Mouse (Mus musculus) R1 (cell line): ENCODE data around the gene Dscam.

Experiments used
- DNase-seq: peaks from one replicate; pipeline ENCODE4 v3.0.0-alpha.2; 2018; ENCODE audit warnings: low read depth, low spot score

Dscam gene

GRCm38 (mm10) chr16:97170513-97171081 lies at the start of gene Dscam:
Gene Dscam, minus strand, starts transcription at chr16:97170752.
- peak; percentile 71 for DNase-seq

DNA sequence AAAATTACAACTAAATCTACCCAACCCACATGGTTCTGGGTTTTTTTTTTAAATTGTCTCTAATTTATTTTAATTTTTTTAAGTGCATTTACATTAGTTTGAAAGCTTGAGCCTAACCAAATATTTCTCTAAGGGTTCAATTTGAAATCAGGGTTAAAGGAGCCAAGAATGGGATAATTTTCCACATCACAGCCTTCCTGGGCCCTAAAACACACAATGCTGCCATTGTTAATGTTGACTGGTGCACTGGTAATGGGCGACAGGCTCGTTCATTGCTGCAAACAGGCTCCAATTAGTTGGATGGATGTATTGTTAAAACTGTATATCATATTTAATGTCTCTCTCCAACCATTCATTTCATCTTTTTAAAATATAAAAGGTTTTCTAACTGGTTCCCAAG lies 48.8 kb upstream of the Dscam start:
- DNase-seq, result no peak

GRCm38 (mm10) chr16:97209997-97210396 lies 39.4 kb upstream of the Dscam start:
- no peak for DNase-seq

GRCm38 (mm10) chr16:97208276-97208675 lies 37.7 kb upstream of the Dscam start:
- no peak for DNase-seq

- no peak for DNase-seq
These were observed 33.5 kb upstream of the Dscam start for GRCm38 (mm10) chr16:97204090-97204489.

DNA sequence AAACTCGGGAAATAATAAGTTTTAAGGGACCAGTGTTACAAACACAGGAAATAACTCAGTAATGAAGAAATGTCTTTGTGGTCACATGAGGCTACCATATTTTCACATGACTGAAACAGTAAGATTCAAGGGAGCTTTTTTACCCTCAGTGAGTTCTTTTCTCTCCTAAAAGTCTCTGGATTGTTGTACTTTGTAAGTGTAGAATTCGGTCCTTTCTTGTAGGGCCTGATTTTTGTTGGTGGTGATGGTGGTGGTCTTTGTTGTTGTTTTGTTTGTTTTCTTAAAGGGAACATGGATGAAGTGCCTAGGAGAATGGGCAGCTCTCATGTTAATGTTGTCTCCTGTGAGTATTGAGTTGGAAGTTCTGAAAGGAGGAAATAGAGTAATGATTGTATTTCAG lies 33.0 kb upstream of the Dscam start:
- no peak for DNase-seq

DNA sequence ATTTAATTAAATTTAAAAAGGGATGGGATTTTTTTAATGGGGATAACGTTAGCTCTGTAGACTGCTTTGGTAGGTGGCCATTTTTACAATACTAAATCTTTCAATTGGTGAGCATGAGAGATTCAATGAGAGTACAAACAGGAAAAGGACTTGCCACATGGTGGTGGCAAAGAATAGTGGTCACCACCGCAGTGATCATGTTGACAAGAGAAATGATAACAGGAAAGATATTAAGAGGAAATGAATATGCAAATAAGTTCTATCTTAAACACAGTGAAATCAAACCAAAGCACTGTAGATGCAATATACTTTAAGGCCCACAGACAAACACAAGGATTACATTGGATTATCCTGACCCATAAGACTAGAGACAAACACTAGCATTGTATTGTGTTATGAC lies 24.1 kb upstream of the Dscam start:
- no peak for DNase-seq

- no peak for DNase-seq
These were observed 23.6 kb upstream of the Dscam start for GRCm38 (mm10) chr16:97194179-97194578.

DNA sequence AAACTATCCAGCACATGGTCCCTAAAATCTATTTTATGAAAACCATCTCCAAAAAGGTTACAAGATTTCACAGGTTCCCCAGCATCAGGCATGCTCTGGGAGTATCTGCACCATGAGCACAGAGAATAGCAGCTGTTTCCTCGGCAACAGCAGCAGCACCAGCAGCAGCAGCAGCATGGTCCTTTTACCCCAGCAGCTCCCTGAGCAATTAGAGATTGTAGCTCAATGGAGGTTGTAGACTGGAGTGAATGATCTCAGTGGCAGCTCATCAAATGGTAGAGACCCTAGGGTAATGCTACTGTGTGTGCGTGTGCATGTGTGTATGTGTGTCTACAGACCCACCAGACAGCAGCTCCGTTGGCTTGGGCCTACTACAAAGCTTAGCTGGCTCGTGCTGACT lies 21.7 kb upstream of the Dscam start:
- DNase-seq, result no peak

GRCm38 (mm10) chr16:97190604-97191003 lies 20.1 kb upstream of the Dscam start:
- DNase-seq, result no peak

DNA sequence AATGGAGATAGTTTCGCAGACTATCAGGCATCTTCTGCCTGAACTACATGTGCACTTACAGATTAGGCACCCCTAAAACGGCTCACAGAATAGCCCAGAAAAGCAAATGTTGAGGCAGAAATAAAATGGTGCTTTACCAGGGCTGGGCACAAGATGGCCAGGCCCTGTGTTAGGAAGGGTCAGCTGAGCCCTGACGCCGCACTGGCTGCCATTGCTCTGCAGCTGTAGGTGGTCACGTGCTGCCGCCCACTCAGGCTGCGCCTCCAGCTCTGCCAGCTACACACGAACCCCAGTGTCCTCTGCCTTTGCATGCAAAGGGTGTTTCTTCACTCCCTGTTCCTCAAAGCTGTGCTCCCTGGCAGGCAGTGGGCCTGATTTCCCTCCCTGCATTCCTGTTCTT lies 948 bp upstream of the Dscam start:
- no peak for DNase-seq

GRCm38 (mm10) chr16:97169901-97170512 lies 545 bp downstream of the Dscam start:
- peak; percentile 50 for DNase-seq

- no peak for DNase-seq
These were observed 1.9 kb downstream of the Dscam start for GRCm38 (mm10) chr16:97168614-97169013.

DNA sequence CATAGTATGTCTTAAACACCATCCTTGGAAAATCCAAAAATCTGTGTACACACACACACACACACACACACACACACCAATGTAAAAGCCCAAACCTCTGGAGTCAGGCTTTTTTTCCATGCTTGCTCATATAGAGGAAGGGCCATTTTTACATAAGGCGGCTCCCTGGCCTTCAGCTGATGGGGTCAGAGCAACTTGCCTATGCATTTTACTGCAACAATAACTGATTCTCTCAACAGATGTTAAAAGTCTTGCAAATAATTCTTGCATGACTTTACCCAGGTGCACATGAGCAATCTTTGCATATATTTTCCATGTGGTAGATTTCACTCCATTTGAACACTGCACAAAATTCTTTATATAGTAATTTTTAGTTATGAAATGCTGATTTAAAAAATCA lies 2.5 kb downstream of the Dscam start:
- DNase-seq, result no peak

DNA sequence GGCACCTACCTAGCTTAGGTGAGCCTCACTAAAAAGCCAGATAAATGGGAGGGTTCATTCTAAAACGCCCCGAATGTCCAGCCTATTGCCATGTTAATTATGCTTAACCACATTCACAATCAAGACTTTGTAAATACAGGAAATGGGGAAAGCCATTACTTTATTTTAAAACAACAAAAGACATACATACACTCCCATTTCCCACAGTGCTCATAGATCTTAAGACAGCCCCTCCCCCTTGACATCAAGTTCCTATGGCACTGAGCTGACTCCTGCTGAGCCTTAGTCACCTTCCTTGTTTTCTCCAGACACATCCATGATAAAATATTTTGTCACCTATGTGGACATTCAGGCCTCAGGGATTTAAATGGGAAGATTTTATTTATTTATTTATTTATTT lies 4.4 kb downstream of the Dscam start:
- DNase-seq, result peak; percentile 67

DNA sequence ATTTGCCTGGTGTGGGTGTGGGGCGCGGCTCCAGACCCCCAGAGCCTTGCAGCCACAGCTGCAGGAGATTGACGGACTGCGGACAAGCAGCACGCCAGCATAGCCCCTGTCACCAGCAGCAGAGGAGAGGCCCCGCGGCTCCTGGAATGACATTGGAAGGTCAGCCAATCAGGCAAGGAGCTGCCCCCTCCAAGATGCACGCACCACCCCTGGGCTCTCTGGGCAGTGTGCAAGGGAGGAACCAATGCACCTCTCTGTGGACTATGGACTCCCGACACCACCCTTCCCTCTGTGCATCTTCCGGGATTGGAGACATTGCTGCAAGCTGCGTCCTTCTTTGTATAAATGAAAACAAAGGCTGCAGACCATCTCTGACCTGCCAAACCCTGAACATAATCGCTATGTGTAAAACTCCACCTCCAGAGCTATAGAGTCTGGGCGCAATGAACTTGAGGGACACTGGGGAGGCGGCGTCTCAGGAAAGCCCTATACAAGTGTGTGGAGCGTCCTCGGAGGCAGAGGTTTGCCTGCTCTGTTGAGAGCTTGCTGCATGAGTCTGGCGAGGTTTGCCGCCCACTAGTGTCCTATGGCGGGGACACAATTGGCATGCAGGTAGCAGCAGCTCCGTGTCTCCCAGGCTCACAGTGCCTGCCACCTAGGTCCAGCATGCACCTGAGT lies 5.0 kb downstream of the Dscam start:
- peak; percentile 62 for DNase-seq

- DNase-seq, result no peak
These were observed 12.3 kb downstream of the Dscam start for GRCm38 (mm10) chr16:97158279-97158678.

DNA sequence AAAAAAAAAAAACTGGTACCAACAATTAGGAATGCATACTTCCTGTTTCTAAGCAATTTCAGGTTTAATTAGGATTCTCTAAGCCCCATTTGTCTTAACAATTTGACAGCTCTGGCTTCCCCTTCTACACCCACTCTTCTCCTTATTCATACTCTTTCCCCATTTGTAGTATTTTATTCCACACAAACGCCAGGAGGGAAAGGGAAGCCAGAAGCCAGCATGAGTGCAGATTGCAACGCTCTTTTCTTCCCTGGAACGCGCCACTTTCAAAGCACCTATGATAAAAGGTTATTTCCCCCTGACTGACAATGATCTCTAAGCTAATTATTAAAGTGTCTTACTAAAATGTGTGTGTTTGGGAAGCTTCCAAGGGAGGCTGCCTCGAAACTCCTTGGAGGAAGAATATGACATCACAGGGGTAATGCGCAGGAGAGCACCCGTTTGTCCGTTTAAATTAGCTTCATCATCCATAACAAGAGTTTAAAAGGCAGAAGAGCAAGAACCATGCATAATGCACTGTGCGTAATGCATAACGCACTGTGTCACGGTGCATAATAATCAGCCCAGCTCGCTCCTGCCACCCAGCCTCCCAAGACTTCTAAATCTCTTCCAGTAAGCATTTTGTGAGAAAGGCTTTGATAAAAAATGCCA lies 25.9 kb downstream of the Dscam start:
- DNase-seq, result no peak

DNA sequence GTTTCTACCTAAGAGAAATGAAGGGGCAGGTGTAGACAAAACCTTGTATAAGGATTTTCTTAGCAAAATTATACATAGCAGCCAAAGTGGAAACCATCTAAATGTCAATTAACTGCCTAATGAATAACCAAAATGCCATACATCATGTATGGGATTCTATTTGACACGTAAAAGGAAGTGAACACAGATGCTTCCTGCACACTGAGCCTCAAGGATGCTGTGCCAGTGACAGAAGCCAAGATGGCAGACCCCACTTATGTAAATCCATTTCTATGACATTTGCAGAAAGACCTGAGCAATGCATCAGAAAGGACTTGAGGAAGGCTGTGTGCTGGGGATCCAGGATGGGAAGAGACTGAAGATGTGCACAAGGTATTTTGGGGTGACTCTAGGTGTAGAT lies 28.6 kb downstream of the Dscam start:
- no peak for DNase-seq

DNA sequence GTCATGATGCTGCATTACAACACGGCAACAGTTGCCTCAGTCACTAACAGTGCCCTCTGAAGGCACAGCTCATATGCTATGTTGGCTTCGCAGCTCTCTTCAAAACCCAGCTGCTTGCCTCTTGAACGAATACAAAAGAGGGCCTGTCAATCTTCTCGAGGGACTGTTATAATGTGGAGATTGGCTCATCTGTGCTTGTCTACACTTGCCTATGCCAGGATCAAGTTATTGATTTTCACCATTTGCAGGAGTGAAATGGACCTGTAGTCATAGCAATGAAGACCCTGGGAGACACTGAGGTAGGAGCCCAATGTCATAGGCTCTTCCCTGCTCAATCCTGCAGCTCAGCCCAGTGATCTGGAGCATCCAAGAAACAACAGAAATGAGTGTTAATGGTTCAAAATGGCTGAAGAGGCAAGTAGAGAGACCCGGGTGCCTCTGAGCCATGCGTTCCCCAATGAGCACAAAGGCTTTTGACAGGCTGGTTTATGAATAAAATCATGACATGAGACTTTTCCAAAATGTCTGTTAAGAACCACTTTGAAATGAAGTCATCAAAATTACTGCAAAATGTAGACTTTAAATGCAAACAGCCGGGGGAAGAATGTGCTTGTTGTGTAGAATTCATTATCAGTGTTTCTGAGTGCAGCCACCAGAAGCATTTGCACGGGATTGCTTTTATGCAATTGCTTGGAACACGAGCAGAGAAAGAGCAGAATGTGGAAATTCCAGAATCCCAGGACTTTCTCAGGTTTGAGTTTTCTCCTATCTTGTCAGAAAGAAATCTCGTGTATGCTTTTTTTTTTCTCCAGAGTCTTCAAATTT lies 35.3 kb downstream of the Dscam start:
- DNase-seq, result no peak

- DNase-seq, result no peak
These were observed 43.3 kb downstream of the Dscam start for GRCm38 (mm10) chr16:97127296-97127695.

DNA sequence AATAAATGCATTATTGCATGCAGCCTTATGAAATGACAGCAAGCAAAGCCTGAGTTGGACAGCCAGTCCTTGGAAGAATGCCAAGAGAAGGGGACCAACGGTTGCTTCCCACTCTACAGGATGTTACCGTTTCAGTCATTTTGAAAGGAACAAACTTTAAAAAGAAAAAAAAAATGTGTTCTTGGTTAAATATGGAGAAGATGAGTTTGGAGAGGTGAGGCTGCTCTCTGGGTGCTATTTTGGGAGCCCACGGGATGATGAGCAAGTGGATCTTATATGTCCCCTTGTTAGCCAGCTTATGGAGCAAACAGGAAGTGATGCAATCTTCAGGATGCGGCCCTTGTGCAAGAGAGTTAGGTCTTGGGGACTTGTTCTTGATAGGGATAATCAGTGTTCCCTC lies 60.5 kb downstream of the Dscam start:
- DNase-seq, result no peak
